Mouse (Mus musculus) lung, adult 18-20 months (tissue): ENCODE measurements at regions not wholly inside any gene's neighbourhood (a gene's known extent, or its start where the extent isn't known, plus 50 kb on each side); places are given as distances from the start of the nearest gene placed in this dataset.

ENCODE experiments used
- DNase-seq, 2 experiments: peaks; one replicate each; pipeline ENCODE4 v3.0.0; 2022; ENCODE audit warnings: mixed read lengths in 2 of 2

GRCm38 (mm10) chr7:130089896-130090610 lies 430.1 kb downstream of the Ate1 start:
- DNase-seq: no peak

- DNase-seq: no peak
Measured at GRCm38 (mm10) chr7:130091942-130092341, 428.2 kb downstream of the Ate1 start.

- no peak for DNase-seq
Measured at GRCm38 (mm10) chr7:130095141-130095540, 425.0 kb downstream of the Ate1 start.

GRCm38 (mm10) chr7:130098606-130099005 lies 421.6 kb downstream of the Ate1 start:
- DNase-seq: peak; percentile 64 to 70

GRCm38 (mm10) chr7:130102671-130103070 lies 417.5 kb downstream of the Ate1 start:
- no peak for DNase-seq

- no peak for DNase-seq
Measured at GRCm38 (mm10) chr7:130106961-130107360, 413.2 kb downstream of the Ate1 start.

- DNase-seq: no peak
Measured at GRCm38 (mm10) chr7:130108362-130108761, 411.8 kb downstream of the Ate1 start.
